Mouse (Mus musculus): ENCODE measurements around the gene Taco1.
A peak's percentile ranks its signal among the peaks of the same experiment; 100 is the strongest.

Gene Taco1

GRCm38 (mm10) chr11:106063756-106064155, 2.1 kb upstream of the Taco1 start:
- no peak for DNase-seq (ENCODE audit: low spot score in 2 of 2)

DNA sequence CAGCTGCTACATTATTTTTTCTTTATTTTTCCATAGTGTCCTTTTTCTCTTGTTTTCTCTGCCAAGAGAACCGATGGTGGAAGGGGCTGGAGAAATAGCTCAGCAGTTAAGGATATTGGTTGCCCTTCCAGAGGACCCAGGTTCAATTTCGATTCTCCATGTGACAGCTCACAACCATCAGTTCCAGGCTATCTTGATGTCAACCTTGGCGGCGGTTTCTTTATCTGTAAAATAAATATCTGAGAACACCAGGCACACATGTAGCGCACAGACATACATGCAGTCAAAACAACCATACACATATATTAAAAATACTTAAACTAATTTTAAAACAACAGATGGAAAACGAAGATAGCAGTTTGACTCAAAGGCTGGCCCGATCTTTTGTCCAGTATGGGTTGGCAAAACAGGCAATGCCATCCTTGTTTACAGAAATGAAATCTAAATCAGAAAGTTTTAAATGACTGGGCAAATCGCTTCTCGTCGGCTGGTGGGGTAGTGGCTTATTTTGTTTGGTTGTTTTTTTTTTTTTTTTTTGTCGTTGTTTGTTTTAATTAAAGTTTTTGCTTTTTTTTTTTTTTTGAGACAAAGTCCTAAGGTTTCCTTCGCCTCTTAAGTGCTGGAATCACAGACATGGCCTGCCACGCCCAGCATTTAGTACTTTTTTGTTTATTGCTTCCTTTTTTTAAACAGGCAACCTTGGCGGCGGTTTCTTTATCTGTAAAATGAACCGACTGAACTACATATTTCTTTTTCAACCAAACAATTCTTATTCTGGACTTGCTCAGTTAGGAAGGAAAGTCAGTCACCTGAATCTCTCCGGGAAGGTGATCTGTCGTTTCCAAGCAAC, 563 bp upstream of the Taco1 start:
- DNase-seq (ENCODE audit: low spot score in 2 of 2) = no peak

- peak; percentile 28 to 87 for DNase-seq (ENCODE audit: low spot score in 2 of 2)
These were observed 755 bp downstream of the Taco1 start for GRCm38 (mm10) chr11:106066616-106067015.

- no peak for DNase-seq (ENCODE audit: low spot score in 2 of 2)
These were observed 7.9 kb downstream of the Taco1 start for GRCm38 (mm10) chr11:106073774-106074173.

DNA sequence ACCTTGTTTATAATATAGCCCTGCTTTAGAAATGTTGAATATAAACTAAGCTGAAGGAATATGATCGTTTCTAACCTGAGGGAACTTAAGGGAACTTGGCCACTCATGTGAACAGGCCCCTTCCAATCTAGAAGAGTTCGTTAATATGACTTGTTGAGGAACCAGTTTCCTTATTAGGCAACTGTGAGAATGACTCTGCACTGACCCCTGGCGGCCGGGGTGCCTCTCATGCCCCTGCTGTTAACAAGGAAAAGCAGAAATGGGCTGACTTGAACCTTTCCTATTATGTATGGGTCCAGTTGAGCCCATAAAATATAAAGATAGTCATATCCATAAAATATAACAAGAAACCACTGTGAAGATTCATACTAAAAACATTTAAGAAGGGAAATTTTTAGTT, 10.5 kb downstream of the Taco1 start:
- peak; percentile 33 to 70 for DNase-seq (ENCODE audit: low spot score in 2 of 2)

DNA sequence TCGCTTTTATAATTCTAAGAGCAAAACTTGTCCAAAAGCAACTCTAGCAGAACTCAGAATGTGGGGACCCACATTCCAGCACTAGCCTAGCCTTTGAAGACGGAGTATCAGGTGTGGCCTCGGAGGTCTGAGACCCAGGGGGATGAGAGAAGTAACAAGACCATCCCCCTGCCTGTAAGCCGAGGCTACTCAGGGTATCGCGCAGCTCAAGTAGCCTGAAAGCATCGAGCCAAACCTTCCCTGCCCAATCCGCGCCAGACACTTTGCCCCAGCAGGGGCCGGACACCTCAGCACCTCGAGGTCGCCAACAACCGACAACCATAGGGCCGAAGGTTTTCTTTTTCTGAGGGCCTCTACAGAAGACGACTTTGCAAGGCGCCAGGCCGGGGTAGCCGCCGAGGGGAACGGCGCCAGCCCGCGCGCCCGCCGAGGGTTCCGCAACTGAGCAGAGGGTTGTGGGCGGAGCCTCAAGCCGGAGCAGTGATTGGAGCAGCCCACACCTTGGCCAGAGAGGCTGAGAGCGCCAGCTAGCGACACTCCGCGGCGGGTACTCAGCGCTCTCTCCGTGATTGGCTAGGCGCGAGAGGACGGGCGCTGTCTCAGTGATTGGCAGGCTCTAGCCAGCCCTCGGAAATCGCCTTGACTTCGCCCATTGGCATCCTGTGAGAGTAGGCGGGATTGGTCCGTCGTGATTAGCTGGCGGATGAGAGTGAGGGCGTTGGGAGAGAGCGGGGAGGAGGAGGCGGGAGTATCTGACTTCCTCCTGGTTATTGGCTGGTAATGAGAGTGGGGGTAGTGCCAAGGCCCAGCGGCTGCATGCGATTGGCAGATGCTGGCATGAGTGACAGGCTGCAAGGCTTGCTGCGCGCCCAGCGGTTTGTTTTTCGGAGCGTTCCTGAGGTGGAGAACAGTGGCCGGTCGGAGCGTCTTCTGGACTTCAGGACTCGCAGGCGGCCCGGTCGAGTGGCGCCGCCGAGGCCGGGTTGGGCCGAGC, 18.1 kb downstream of the Taco1 start, which contains the start of gene Map3k3:
Gene Map3k3, plus strand, starts transcription at position 906 of the 994 bp plus-strand sequence.
- DNase-seq (ENCODE audit: low spot score in 2 of 2) = peak; percentile 98 to 99

DNA sequence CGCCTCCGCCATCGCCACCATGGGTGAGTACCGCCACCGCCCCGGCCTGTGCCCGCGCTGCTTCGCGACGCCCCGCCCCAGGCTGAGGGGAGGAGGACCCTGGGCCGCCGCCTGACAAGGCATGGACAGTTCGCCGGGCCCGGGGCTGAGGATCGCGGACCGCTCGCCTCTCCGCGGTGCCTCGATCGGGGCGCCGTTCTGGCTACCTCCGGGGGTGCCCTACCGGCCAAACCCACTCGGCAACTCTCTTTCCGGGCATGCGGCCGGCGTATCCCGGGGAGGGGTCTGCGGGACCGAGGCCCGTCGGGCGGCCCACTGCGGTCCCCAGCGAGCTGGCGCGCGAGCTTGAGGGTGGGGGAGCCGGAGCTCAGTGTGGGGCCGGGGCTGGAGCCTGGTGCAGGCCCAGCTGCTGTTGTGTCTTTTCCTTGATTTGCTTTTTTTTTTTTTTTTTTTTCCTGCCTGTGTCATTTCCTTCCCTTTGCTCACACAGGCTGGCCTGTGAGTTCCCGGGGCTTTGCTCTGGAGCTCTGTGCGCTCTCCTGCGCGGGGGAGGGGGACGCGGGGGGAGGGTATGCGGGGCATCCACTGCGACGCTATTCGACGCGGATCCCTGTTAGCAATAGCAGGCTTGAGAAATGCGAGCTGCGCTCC, 19.2 kb downstream of the Taco1 start:
- peak; percentile 75 to 78 for DNase-seq (ENCODE audit: low spot score in 2 of 2)

GRCm38 (mm10) chr11:106098223-106098622, 32.4 kb downstream of the Taco1 start:
- no peak for DNase-seq (ENCODE audit: low spot score in 2 of 2)

DNA sequence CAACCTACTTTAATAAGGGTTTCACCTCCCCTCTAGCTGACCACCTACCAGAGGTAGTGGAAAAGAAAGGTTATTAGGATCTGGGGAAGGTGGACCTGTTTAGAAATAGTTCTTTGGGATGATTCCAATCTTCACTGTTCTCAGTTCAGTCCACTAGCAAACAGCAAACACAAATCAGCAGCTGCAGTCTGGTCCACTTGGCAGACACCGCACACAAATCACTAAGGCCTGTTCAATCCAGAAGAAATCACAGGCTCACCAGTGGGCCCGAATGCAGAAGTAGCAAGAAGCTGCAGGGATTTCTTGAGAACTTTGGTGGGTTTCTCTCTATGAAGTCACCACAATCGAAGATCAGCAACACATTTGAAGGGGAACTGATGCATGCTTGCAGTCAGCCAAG, 37.0 kb downstream of the Taco1 start:
- DNase-seq (ENCODE audit: low spot score in 2 of 2) = no peak

DNA sequence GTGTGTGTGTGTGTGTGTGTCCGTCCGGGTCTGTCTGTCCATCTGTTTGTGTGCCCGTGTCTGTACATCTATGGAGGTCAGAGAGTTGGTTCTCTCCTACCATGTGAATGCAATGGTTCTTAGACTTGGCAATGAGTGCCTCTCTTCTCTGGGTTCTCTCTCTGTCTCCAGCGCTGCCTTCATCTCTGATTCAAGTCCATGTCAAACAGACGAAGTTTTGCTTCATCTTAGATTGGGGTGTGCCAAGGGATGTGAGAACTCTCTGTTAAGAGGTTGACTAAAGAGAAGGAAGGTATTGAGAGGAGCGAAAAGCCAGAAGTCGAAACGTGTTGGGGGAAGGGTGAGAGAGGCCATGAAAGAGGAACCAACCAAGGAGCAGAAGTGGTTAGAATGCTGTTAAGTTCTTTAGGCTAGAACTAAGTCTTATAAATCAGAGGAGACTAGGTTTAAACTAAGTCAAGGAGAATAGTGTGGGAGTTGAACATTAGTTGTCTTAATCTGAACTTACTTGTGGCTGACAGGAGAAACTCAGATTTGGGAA, 40.3 kb downstream of the Taco1 start:
- no peak for DNase-seq (ENCODE audit: low spot score in 2 of 2)

GRCm38 (mm10) chr11:106111688-106112087, 45.8 kb downstream of the Taco1 start:
- no peak for DNase-seq (ENCODE audit: low spot score in 2 of 2)

GRCm38 (mm10) chr11:106122221-106122620, 56.4 kb downstream of the Taco1 start:
- DNase-seq (ENCODE audit: low spot score in 2 of 2) = no peak

- DNase-seq (ENCODE audit: low spot score in 2 of 2) = no peak
These were observed 56.9 kb downstream of the Taco1 start for GRCm38 (mm10) chr11:106122736-106123135.
